Mouse (Mus musculus) midbrain, embryonic 14.5 days (tissue): ENCODE measurements at regions not wholly inside any gene's neighbourhood (a gene's known extent, or its start where the extent isn't known, plus 50 kb on each side); places are given as distances from the start of the nearest gene placed in this dataset.
A peak's percentile ranks its signal among the peaks of the same experiment; 100 is the strongest.

Source experiments
- ATAC-seq: fragments of 200-750 bp; cut with Nextera tagmentation; 2 replicates; pipeline ENCODE4 v1.8.0; 2017; ENCODE audit warnings: moderate number of reproducible peaks, moderate library complexity; ENCODE audit not compliant: low FRiP score, low TSS enrichment
- DNase-seq: peaks from one replicate; pipeline ENCODE4 v3.0.0-alpha.2; 2015
- H3K27ac ChIP-seq: fragments of 300-500 bp; sonication (generic); replicated peaks from 2 replicates; pipeline ENCODE4 v1.5.1; 2014; ENCODE audit warnings: mild to moderate bottlenecking, low read depth, low read length, moderate library complexity
- H3K27me3 ChIP-seq: fragments of 300-500 bp; sonication (generic); 2 replicates; pipeline ENCODE4 v1.6.1; 2014; ENCODE audit warnings: low read length, control low read depth, mixed read lengths; ENCODE audit not compliant: control insufficient read depth, insufficient read depth
- H3K36me3 ChIP-seq: fragments of 300-500 bp; sonication (generic); 2 replicates; pipeline ENCODE4 v1.6.1; 2014; ENCODE audit warnings: low read length, control low read depth; ENCODE audit not compliant: control insufficient read depth, insufficient read depth
- H3K4me1 ChIP-seq: fragments of 300-500 bp; sonication (generic); 2 replicates; pipeline ENCODE4 v1.6.1; 2014; ENCODE audit warnings: mild to moderate bottlenecking, antibody characterized with exemption, low read length, control low read depth; ENCODE audit not compliant: control insufficient read depth, insufficient read depth
- H3K4me2 ChIP-seq: fragments of 300-500 bp; sonication (generic); 2 replicates; pipeline ENCODE4 v1.6.1; 2014; ENCODE audit warnings: mild to moderate bottlenecking, low read length, moderate library complexity
- H3K4me3 ChIP-seq: fragments of 300-500 bp; sonication (generic); replicated peaks from 2 replicates; pipeline ENCODE4 v1.5.1; 2014; ENCODE audit warnings: low read depth, low read length
- H3K9ac ChIP-seq: fragments of 300-500 bp; sonication (generic); replicated peaks from 2 replicates; pipeline ENCODE4 v1.6.1; 2014; ENCODE audit warnings: mild to moderate bottlenecking, low read length, moderate library complexity
- H3K9me3 ChIP-seq: fragments of 300-500 bp; sonication (generic); 2 replicates; pipeline ENCODE4 v1.6.1; 2016; ENCODE audit warnings: low read length, control low read depth, mixed read lengths; ENCODE audit not compliant: control insufficient read depth
- WGBS: fragments of 180-500 bp; shearing (Covaris S2); extraction: QIAGEN DNeasy Blood & Tissue Kit; methylation state at CpG from one replicate; pipeline ENCODE4 v1.1.7; 2014; 5-methylcytosine and 5-hydroxymethylcytosine counted together

DNA sequence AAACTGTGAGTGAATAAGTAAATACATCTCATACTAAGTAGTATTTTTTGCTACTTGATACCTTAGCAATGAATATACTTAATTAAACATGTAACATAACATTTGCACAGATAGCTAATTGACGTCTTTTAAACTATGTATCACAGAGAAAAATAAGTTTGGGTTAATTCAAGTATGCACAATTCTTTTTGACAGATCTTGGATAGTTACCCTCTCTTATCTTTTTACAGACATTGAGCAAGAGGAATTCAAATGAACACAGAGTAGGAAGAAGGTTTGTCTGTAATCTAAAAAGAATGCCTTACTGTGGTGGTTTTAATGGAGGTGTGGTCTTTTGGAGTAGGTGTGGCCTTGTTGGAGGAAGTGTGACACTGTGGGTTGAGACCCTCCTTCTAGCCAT is 1781.7 kb downstream of the Pcdh7 start:
- no peak overlapping the region for H3K27ac ChIP-seq
- no peaks in the 10 kb centered on the region for H3K27me3 ChIP-seq
- WGBS, result 88% methylated on average over 1 of the region's 1 CpGs
- H3K4me3 ChIP-seq, result no peak overlapping the region
- H3K4me1 ChIP-seq, result no peaks in the 10 kb centered on the region
- no peak overlapping the region for H3K9ac ChIP-seq
- no peak overlapping the region for H3K4me2 ChIP-seq
- DNase-seq (no peak), ATAC-seq (no peak)
- H3K9me3 ChIP-seq, result no peaks in the 10 kb centered on the region
- no peaks in the 10 kb centered on the region for H3K36me3 ChIP-seq

DNA sequence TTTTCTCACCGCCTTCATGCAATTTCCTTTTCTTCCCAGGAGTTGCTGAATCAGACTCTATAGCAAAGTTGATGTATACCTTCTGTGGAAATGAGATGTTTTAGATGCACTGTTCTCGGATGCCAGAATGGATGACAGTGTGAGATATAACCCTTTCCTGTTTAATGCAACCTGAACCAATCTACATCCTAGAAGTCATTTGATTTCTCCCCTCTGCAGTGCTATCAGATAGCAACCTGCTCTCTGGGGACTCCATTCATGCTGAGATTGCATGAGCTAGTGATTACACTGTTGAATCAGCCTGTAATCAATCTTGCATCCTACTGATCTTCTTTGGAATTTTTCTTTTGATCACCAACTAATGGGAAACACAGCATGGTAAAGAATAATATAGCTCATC is 1827.9 kb downstream of the Pcdh7 start:
- 66% methylated on average over 2 of the region's 2 CpGs for WGBS
- Histone ChIP-seq H3K27ac (no peak overlapping the region), H3K4me3 (no peak overlapping the region), H3K4me2 (no peak overlapping the region), H3K27me3 (no peaks in the 10 kb centered on the region), H3K4me1 (no peaks in the 10 kb centered on the region), H3K9ac (no peak overlapping the region), H3K9me3 (no peaks in the 10 kb centered on the region), H3K36me3 (no peaks in the 10 kb centered on the region)
- peak; percentile 38 for DNase-seq
- no peak for ATAC-seq

DNA sequence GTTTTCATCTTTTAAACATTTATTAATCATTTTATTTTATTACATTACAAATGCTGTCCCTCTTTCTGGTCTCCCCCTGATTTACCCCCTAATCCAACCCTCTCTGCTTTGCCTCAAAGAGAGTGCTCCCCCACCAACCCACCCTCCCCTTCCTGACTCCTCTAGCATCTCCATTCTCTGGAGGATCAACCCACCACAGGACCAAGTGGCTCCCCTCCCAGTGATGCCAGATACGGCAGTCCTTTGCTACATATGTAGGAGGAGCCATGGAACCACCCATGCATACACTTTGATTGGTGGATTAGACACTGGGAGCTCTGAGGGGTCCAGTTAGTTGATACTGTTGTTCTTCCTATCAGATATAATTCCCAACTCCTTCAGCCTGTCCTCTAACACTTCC is 1873.4 kb downstream of the Pcdh7 start:
- ATAC-seq (no peak), DNase-seq (no peak)
- Histone ChIP-seq H3K27ac (no peak overlapping the region), H3K4me2 (no peak overlapping the region), H3K9me3 (no peaks in the 10 kb centered on the region), H3K36me3 (no peaks in the 10 kb centered on the region), H3K4me3 (no peak overlapping the region), H3K4me1 (no peaks in the 10 kb centered on the region), H3K9ac (no peak overlapping the region), H3K27me3 (no peaks in the 10 kb centered on the region)
- 41% methylated on average over 1 of the region's 1 CpGs for WGBS
